Mouse (Mus musculus): ENCODE measurements at regions not wholly inside any gene's neighbourhood (a gene's known extent, or its start where the extent isn't known, plus 50 kb on each side); places are given as distances from the start of the nearest gene placed in this dataset.

GRCm38 (mm10) chr15:25503104-25503503 is 89.5 kb upstream of the Basp1 start:
- no peak for ATAC-seq (ENCODE audit: insufficient number of reproducible peaks, insufficient read depth, low FRiP score, low read depth)
- Histone ChIP-seq H3K9ac (ENCODE audit: low read length) (no peak overlapping the region), H3K4me1 (ENCODE audit: control insufficient read depth in 2 of 2, insufficient read depth in 2 of 2, low read length in 2 of 2) (no peaks in the 10 kb centered on the region), H3K4me3 (ENCODE audit: control insufficient read depth in 1 of 2, insufficient read depth in 1 of 2, low read depth in 1 of 2, low read length in 2 of 2) (no peak overlapping the region), H3K27me3 (ENCODE audit: control insufficient read depth, insufficient read depth, low read length) (no peaks in the 10 kb centered on the region; the same call in none of the 2 replicates), H3K4me2 (ENCODE audit: low read length) (no peak overlapping the region), H3K9me3 (ENCODE audit: control insufficient read depth, low read length) (no peaks in the 10 kb centered on the region), H3K27ac (replicated peaks in 1 of 2; ENCODE audit: control insufficient read depth in 1 of 2, insufficient read depth in 1 of 2, low read depth in 2 of 2, low read length in 2 of 2) (no peak overlapping the region), H3K36me3 (ENCODE audit: control insufficient read depth, insufficient read depth, low read length) (no peaks in the 10 kb centered on the region)
- WGBS = 56% methylated on average over 6 of the region's 6 CpGs

- 56% methylated on average over 7 of the region's 7 CpGs for WGBS
- H3K9ac ChIP-seq (ENCODE audit: low read length) = no peak overlapping the region
Observed at GRCm38 (mm10) chr15:25509139-25509538, 95.6 kb upstream of the Basp1 start.

GRCm38 (mm10) chr15:25509584-25509983 is 96.0 kb upstream of the Basp1 start:
- 73% methylated on average over 8 of the region's 8 CpGs for WGBS
- no peaks in the 10 kb centered on the region for H3K9me3 ChIP-seq (ENCODE audit: control insufficient read depth, low read length)
- no peak overlapping the region for H3K27ac ChIP-seq (replicated peaks in 1 of 2; ENCODE audit: control insufficient read depth in 1 of 2, insufficient read depth in 1 of 2, low read depth in 2 of 2, low read length in 2 of 2)
- H3K36me3 ChIP-seq (ENCODE audit: control insufficient read depth, insufficient read depth, low read length) = no peaks in the 10 kb centered on the region
- H3K9ac ChIP-seq (ENCODE audit: low read length) = no peak overlapping the region
- H3K4me2 ChIP-seq (ENCODE audit: low read length) = no peak overlapping the region
- ATAC-seq (ENCODE audit: insufficient number of reproducible peaks, insufficient read depth, low FRiP score, low read depth) = no peak
- H3K4me1 ChIP-seq (ENCODE audit: control insufficient read depth in 2 of 2, insufficient read depth in 2 of 2, low read length in 2 of 2) = peaks cover 0 to 2% of the 10 kb centered on the region in 2 experiments; a peak in 1 of 4 replicates
- H3K27me3 ChIP-seq (ENCODE audit: control insufficient read depth, insufficient read depth, low read length) = no peaks in the 10 kb centered on the region; the same call in none of the 2 replicates
- no peak overlapping the region for H3K4me3 ChIP-seq (ENCODE audit: control insufficient read depth in 1 of 2, insufficient read depth in 1 of 2, low read depth in 1 of 2, low read length in 2 of 2)

More at GRCm38 (mm10) chr15:25509139-25509538, 95.6 kb upstream of the Basp1 start:
- Histone ChIP-seq H3K27me3 (ENCODE audit: control insufficient read depth, insufficient read depth, low read length) (no peaks in the 10 kb centered on the region; the same call in none of the 2 replicates), H3K36me3 (ENCODE audit: control insufficient read depth, insufficient read depth, low read length) (no peaks in the 10 kb centered on the region), H3K27ac (replicated peaks in 1 of 2; ENCODE audit: control insufficient read depth in 1 of 2, insufficient read depth in 1 of 2, low read depth in 2 of 2, low read length in 2 of 2) (no peak overlapping the region), H3K4me3 (ENCODE audit: control insufficient read depth in 1 of 2, insufficient read depth in 1 of 2, low read depth in 1 of 2, low read length in 2 of 2) (no peak overlapping the region), H3K9me3 (ENCODE audit: control insufficient read depth, low read length) (no peaks in the 10 kb centered on the region), H3K4me1 (ENCODE audit: control insufficient read depth in 2 of 2, insufficient read depth in 2 of 2, low read length in 2 of 2) (peaks cover 0 to 2% of the 10 kb centered on the region in 2 experiments; a peak in 1 of 4 replicates), H3K4me2 (ENCODE audit: low read length) (no peak overlapping the region)
- ATAC-seq (ENCODE audit: insufficient number of reproducible peaks, insufficient read depth, low FRiP score, low read depth) = no peak

- H3K4me2 ChIP-seq (ENCODE audit: low read length) = no peak overlapping the region
- no peak for ATAC-seq (ENCODE audit: insufficient number of reproducible peaks, insufficient read depth, low FRiP score, low read depth)
Observed at GRCm38 (mm10) chr15:25510060-25510492, 96.5 kb upstream of the Basp1 start.

GRCm38 (mm10) chr15:25518025-25518928 is 104.0 kb upstream of the Myo10 start:
- Histone ChIP-seq H3K9me3 (ENCODE audit: control insufficient read depth, low read length) (no peaks in the 10 kb centered on the region), H3K27ac (replicated peaks in 1 of 2; ENCODE audit: control insufficient read depth in 1 of 2, insufficient read depth in 1 of 2, low read depth in 2 of 2, low read length in 2 of 2) (no peak overlapping the region), H3K9ac (ENCODE audit: low read length) (no peak overlapping the region), H3K36me3 (ENCODE audit: control insufficient read depth, insufficient read depth, low read length) (no peaks in the 10 kb centered on the region), H3K4me3 (ENCODE audit: control insufficient read depth in 1 of 2, insufficient read depth in 1 of 2, low read depth in 1 of 2, low read length in 2 of 2) (no peak overlapping the region), H3K4me1 (ENCODE audit: control insufficient read depth in 2 of 2, insufficient read depth in 2 of 2, low read length in 2 of 2) (no peaks in the 10 kb centered on the region), H3K4me2 (ENCODE audit: low read length) (no peak overlapping the region), H3K27me3 (ENCODE audit: control insufficient read depth, insufficient read depth, low read length) (no peaks in the 10 kb centered on the region)
- 74% methylated on average over 15 of the region's 15 CpGs for WGBS
- no peak for ATAC-seq (ENCODE audit: insufficient number of reproducible peaks, insufficient read depth, low FRiP score, low read depth)

More at GRCm38 (mm10) chr15:25510060-25510492, 96.5 kb upstream of the Basp1 start:
- Histone ChIP-seq H3K4me1 (ENCODE audit: control insufficient read depth in 2 of 2, insufficient read depth in 2 of 2, low read length in 2 of 2) (peaks cover 0 to 2% of the 10 kb centered on the region in 2 experiments; a peak in 1 of 4 replicates), H3K36me3 (ENCODE audit: control insufficient read depth, insufficient read depth, low read length) (no peaks in the 10 kb centered on the region), H3K27ac (replicated peaks in 1 of 2; ENCODE audit: control insufficient read depth in 1 of 2, insufficient read depth in 1 of 2, low read depth in 2 of 2, low read length in 2 of 2) (no peak overlapping the region), H3K9ac (ENCODE audit: low read length) (no peak overlapping the region), H3K27me3 (ENCODE audit: control insufficient read depth, insufficient read depth, low read length) (no peaks in the 10 kb centered on the region; the same call in none of the 2 replicates), H3K4me3 (ENCODE audit: control insufficient read depth in 1 of 2, insufficient read depth in 1 of 2, low read depth in 1 of 2, low read length in 2 of 2) (no peak overlapping the region), H3K9me3 (ENCODE audit: control insufficient read depth, low read length) (no peaks in the 10 kb centered on the region)
- WGBS = 27% methylated on average over 8 of the region's 8 CpGs

GRCm38 (mm10) chr15:25524189-25524588 is 98.1 kb upstream of the Myo10 start:
- no peaks in the 10 kb centered on the region for H3K4me1 ChIP-seq (ENCODE audit: control insufficient read depth in 2 of 2, insufficient read depth in 2 of 2, low read length in 2 of 2)

DNA sequence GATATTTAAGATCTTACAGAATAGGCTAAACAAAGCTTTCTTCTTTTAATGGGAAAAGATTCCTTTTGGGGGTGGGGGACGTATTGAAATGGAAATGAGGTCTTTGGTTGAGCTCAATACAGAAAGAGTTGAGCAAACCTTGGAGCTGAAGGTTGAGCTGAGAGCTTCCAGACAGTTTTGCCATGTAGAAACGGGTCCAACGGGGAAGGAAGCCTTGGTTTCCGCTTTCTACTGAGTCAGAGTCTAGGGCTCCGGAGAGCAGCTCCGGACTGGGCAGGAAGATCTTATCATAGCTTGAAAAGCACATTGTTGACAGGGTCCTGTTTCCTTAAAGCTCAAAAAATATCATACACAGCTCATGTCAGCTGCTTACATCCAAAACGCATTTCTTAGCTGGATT is 97.0 kb upstream of the Myo10 start:
- Histone ChIP-seq H3K4me2 (ENCODE audit: low read length) (no peak overlapping the region), H3K4me1 (ENCODE audit: control insufficient read depth in 2 of 2, insufficient read depth in 2 of 2, low read length in 2 of 2) (no peaks in the 10 kb centered on the region), H3K9me3 (ENCODE audit: control insufficient read depth, low read length) (no peaks in the 10 kb centered on the region), H3K36me3 (ENCODE audit: control insufficient read depth, insufficient read depth, low read length) (no peaks in the 10 kb centered on the region), H3K27me3 (ENCODE audit: control insufficient read depth, insufficient read depth, low read length) (no peaks in the 10 kb centered on the region; the same call in 1 of the 2 replicates), H3K4me3 (ENCODE audit: control insufficient read depth in 1 of 2, insufficient read depth in 1 of 2, low read depth in 1 of 2, low read length in 2 of 2) (no peak overlapping the region), H3K27ac (replicated peaks in 1 of 2; ENCODE audit: control insufficient read depth in 1 of 2, insufficient read depth in 1 of 2, low read depth in 2 of 2, low read length in 2 of 2) (no peak overlapping the region), H3K9ac (ENCODE audit: low read length) (no peak overlapping the region)
- 63% methylated on average over 7 of the region's 7 CpGs for WGBS
- ATAC-seq (ENCODE audit: insufficient number of reproducible peaks, insufficient read depth, low FRiP score, low read depth) = no peak

More at GRCm38 (mm10) chr15:25524189-25524588, 98.1 kb upstream of the Myo10 start:
- 70% methylated on average over 4 of the region's 4 CpGs for WGBS
- Histone ChIP-seq H3K27me3 (ENCODE audit: control insufficient read depth, insufficient read depth, low read length) (no peaks in the 10 kb centered on the region; the same call in 1 of the 2 replicates), H3K9ac (ENCODE audit: low read length) (no peak overlapping the region), H3K9me3 (ENCODE audit: control insufficient read depth, low read length) (no peaks in the 10 kb centered on the region), H3K4me3 (ENCODE audit: control insufficient read depth in 1 of 2, insufficient read depth in 1 of 2, low read depth in 1 of 2, low read length in 2 of 2) (no peak overlapping the region), H3K36me3 (ENCODE audit: control insufficient read depth, insufficient read depth, low read length) (no peaks in the 10 kb centered on the region), H3K27ac (replicated peaks in 1 of 2; ENCODE audit: control insufficient read depth in 1 of 2, insufficient read depth in 1 of 2, low read depth in 2 of 2, low read length in 2 of 2) (no peak overlapping the region), H3K4me2 (ENCODE audit: low read length) (no peak overlapping the region)
- no peak for ATAC-seq (ENCODE audit: insufficient number of reproducible peaks, insufficient read depth, low FRiP score, low read depth)
